Mouse (Mus musculus) kidney, embryonic 14.5 days (tissue): ENCODE measurements around the gene Hist1h3c. TPM values are rescaled to one million over a fixed set of nuclear protein-coding genes. Genes with fewer than 3 reads are reported as not detected.
"Not testable (repeated sequence)": the region's sequence is repeated elsewhere in the genome, so short reads cannot be mapped to it uniquely, and the experiment has no call there.

ENCODE experiments used
- ATAC-seq: fragments of 200-750 bp; cut with Nextera tagmentation; 2 replicates; pipeline ENCODE4 v1.8.0; 2017; ENCODE audit warnings: moderate number of reproducible peaks, mild to moderate bottlenecking, moderate TSS enrichment, moderate library complexity; ENCODE audit not compliant: low FRiP score, low TSS enrichment
- H3K27ac ChIP-seq: fragments of 300-500 bp; sonication (generic); 2 replicates; pipeline ENCODE4 v1.5.1; 2014; ENCODE audit warnings: low read depth, mild to moderate bottlenecking, low read length, moderate library complexity, mixed read lengths
- H3K27me3 ChIP-seq: fragments of 300-500 bp; sonication (generic); 2 replicates; pipeline ENCODE4 v1.6.1; 2014; ENCODE audit warnings: mild to moderate bottlenecking, low read length; ENCODE audit not compliant: control insufficient read depth, insufficient read depth
- H3K36me3 ChIP-seq: fragments of 300-500 bp; sonication (generic); 2 replicates; pipeline ENCODE4 v1.6.1; 2014; ENCODE audit warnings: low read length, mixed read lengths; ENCODE audit not compliant: control insufficient read depth, insufficient read depth
- H3K4me1 ChIP-seq: fragments of 300-500 bp; sonication (generic); 2 replicates; pipeline ENCODE4 v1.6.1; 2014; ENCODE audit warnings: low read length, mixed read lengths; ENCODE audit not compliant: control insufficient read depth, insufficient read depth
- H3K4me2 ChIP-seq: fragments of 300-500 bp; sonication (generic); replicated peaks from 2 replicates; pipeline ENCODE4 v1.6.1; 2014; ENCODE audit warnings: low read depth, mild to moderate bottlenecking, low read length
- H3K4me3 ChIP-seq: fragments of 300-500 bp; sonication (generic); 2 replicates; pipeline ENCODE4 v1.5.1; 2014; ENCODE audit warnings: mild to moderate bottlenecking, low read length
- H3K9ac ChIP-seq: fragments of 300-500 bp; sonication (generic); 2 replicates; pipeline ENCODE4 v1.6.1; 2014; ENCODE audit warnings: low read depth, mild to moderate bottlenecking, low read length, moderate library complexity
- H3K9me3 ChIP-seq: fragments of 300-500 bp; sonication (generic); 2 replicates; pipeline ENCODE4 v1.6.1; 2016; ENCODE audit warnings: low read length; ENCODE audit not compliant: control insufficient read depth
- WGBS: fragments of 180-500 bp; shearing (Covaris S2); extraction: QIAGEN DNeasy Blood & Tissue Kit; methylation state at CpG from one replicate; pipeline ENCODE4 v1.1.7; 2014; 5-methylcytosine and 5-hydroxymethylcytosine counted together
- polyA plus RNA-seq: library from polyadenylated mRNA; unstranded; fragments of >200 nt; fragmentation: Nextera tagmentation; extraction: Ambion mirVana; gene quantifications from 2 replicates; pipeline ENCODE4 v1.2.1, GENCODE M21; 2014

The Hist1h3c gene
- polyA plus RNA-seq, 1 experiment from 2014 or later = 12.7 TPM

- H3K27ac ChIP-seq = no peak overlapping the region
- WGBS = 69% methylated on average over 3 of the region's 3 CpGs
Observed at GRCm38 (mm10) chr13:23759251-23759771, 13.9 kb upstream of the Hist1h3c start.

DNA sequence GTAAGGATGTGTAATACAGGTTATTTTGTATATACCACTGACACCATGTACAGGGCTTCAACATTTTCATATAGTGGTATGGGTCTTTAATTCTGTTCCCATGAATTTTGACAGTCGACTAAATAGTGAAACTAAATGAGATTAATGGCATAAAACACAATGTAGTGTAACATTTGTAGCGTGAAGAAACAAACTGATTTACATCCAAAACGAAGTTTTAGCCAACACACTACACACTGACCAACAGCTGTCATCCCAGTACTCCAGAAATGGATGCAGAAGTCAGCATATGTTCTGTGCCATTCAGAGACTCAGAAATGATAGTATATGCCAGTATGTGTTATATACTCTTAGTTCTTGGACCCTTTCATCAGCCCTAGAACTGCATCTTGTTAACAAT, 12.5 kb upstream of the Hist1h3c start:
- peak overlapping the region; percentile 76; the same call in 1 of the 2 replicates for H3K9ac ChIP-seq
- H3K27me3 ChIP-seq = no peaks in the 10 kb centered on the region
- H3K4me1 ChIP-seq = peaks cover 10% of the 10 kb centered on the region; the same call in 1 of the 2 replicates
- no peak for ATAC-seq
- peak overlapping the region; percentile 67 for H3K4me2 ChIP-seq
- WGBS = 50% methylated on average over 3 of the region's 3 CpGs
- peak overlapping the region; percentile 57; the same call in 1 of the 2 replicates for H3K27ac ChIP-seq
- H3K36me3 ChIP-seq = no peaks in the 10 kb centered on the region
- H3K4me3 ChIP-seq = peak overlapping the region; percentile 42; the same call in 1 of the 2 replicates
- no peaks in the 10 kb centered on the region for H3K9me3 ChIP-seq

More at GRCm38 (mm10) chr13:23759251-23759771, 13.9 kb upstream of the Hist1h3c start:
- no peaks in the 10 kb centered on the region for H3K27me3 ChIP-seq
- no peak overlapping the region for H3K9ac ChIP-seq
- no peaks in the 10 kb centered on the region for H3K36me3 ChIP-seq
- no peak overlapping the region for H3K4me3 ChIP-seq
- H3K4me1 ChIP-seq = peaks cover 18% of the 10 kb centered on the region; the same call in 1 of the 2 replicates
- ATAC-seq = no peak
- H3K9me3 ChIP-seq = no peaks in the 10 kb centered on the region
- H3K4me2 ChIP-seq = no peak overlapping the region

DNA sequence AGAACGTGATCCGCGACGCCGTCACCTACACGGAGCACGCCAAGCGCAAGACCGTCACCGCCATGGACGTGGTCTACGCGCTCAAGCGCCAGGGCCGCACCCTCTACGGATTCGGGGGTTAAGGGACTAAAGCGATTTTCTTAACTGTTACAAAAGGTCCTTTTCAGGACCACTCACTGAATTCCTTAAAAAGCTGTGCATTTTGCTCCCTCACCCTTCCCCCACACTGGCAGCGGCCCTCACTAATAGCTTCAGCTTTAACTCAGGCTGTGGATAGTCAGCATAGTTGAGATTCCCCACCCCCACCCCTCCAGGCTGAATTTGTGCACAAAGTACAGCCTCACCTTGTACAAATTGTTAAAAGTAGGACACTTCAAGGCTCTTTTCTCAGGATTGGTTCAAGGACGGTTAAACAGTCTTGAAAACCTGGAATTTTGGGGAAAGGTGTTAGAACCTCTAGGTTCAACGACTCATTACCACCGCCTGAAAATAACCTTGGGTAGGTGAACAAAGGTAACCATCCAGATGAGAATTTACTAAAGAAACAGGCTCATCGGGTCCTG, 11.9 kb upstream of the Hist1h3c start:
- no peaks in the 10 kb centered on the region for H3K9me3 ChIP-seq
- peak overlapping the region; percentile 76 for H3K9ac ChIP-seq
- peak overlapping the region; percentile 42 for H3K4me3 ChIP-seq
- peak overlapping the region; percentile 67 for H3K4me2 ChIP-seq
- H3K27ac ChIP-seq = peak overlapping the region; percentile 95
- ATAC-seq = no peak; the same call in 1 of the 2 replicates
- no peaks in the 10 kb centered on the region for H3K36me3 ChIP-seq
- H3K4me1 ChIP-seq = 0 out of 2 replicates have a peak, but pooled peaks cover 10% of the 10 kb centered on the region
- no peaks in the 10 kb centered on the region for H3K27me3 ChIP-seq
- WGBS = under 1% methylated on average over 13 of the region's 23 CpGs

DNA sequence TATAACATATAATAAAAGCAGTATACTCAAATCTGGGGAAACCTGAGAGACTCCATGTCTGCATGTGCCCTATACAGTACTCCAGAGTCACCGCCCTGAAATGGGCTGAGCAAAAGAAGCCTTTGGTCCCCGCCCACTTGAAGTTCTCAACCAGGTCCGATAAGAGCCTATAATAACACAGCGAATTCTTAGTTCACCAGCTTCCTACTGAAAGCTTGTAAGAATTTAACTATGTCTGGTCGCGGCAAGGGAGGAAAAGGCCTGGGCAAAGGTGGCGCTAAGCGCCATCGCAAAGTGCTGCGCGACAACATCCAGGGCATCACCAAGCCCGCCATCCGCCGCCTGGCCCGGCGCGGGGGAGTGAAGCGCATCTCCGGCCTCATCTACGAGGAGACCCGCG, 11.4 kb upstream of the Hist1h3c start, which contains the start of gene Hist1h4b:
Gene Hist1h4b, plus strand, starts transcription at position 224 of the 400 bp plus-strand sequence.
- Histone ChIP-seq H3K27ac (peak within 1 kb of the TSS; percentile 95), H3K27me3 (no peaks in the 10 kb centered on the region), H3K4me3 (peak within 1 kb of the TSS; percentile 42), H3K4me2 (peak within 1 kb of the TSS; percentile 67), H3K36me3 (no peaks in the 10 kb centered on the region), H3K9ac (peak within 1 kb of the TSS; percentile 76), H3K9me3 (no peaks in the 10 kb centered on the region), H3K4me1 (0 out of 2 replicates have a peak, but pooled peaks cover 10% of the 10 kb centered on the region)
- ATAC-seq = peak; percentile 82
- WGBS = 0% methylated on average over 17 of the region's 22 CpGs

- no peak overlapping the region for H3K27ac ChIP-seq
Observed at GRCm38 (mm10) chr13:23755000-23755399, 9.6 kb upstream of the Hist1h3c start.

DNA sequence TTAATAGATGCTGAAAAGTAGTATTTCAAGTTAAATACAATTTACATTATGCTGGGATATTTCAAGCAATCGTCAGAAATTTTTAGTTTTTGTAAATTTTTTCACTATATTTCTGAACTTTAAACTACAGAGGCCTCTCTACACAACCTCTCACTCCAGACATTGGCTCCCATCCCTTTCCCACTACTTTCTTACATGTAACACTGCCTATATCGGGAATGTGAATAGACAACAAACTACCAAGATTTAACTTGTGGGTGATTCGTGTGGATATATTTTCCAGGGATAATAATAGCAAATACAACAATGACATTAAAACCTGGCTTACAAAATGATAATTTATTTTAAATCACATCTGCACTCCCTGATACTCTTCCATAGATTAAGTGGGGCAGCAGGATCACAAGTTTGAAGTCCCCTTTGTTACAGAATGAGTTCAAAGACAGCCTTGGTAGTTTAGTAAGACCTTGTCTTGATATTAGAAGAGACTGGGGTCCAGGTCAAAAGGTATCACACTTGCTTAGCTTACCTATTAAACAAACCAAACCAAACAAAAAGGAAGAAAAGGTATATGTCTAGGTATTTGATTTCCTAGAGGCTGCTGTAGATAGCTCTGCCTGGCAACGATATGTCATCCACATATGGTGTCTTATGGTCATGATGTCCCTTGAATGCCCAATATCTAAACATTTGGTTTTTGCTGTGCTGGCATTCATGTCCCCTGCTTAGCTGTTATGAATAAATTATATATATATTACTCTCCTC, 8.1 kb upstream of the Hist1h3c start:
- H3K27me3 ChIP-seq = no peaks in the 10 kb centered on the region
- H3K4me2 ChIP-seq = peak overlapping the region; percentile 41
- peak overlapping the region; percentile 60; the same call in 1 of the 2 replicates for H3K9ac ChIP-seq
- peak overlapping the region; percentile 40 for H3K4me3 ChIP-seq
- H3K9me3 ChIP-seq = no peaks in the 10 kb centered on the region
- 61% methylated on average over 4 of the region's 4 CpGs for WGBS
- ATAC-seq = no peak
- peak overlapping the region; percentile 85 for H3K27ac ChIP-seq
- no peaks in the 10 kb centered on the region for H3K36me3 ChIP-seq
- H3K4me1 ChIP-seq = 0 out of 2 replicates have a peak, but pooled peaks cover 3% of the 10 kb centered on the region

More at GRCm38 (mm10) chr13:23755000-23755399, 9.6 kb upstream of the Hist1h3c start:
- 0 out of 2 replicates have a peak, but pooled peaks cover 5% of the 10 kb centered on the region for H3K4me1 ChIP-seq
- H3K36me3 ChIP-seq = no peaks in the 10 kb centered on the region
- no peak overlapping the region for H3K9ac ChIP-seq
- no peaks in the 10 kb centered on the region for H3K27me3 ChIP-seq
- no peaks in the 10 kb centered on the region for H3K9me3 ChIP-seq
- no peak overlapping the region for H3K4me3 ChIP-seq
- no peak overlapping the region for H3K4me2 ChIP-seq
- no peak for ATAC-seq

DNA sequence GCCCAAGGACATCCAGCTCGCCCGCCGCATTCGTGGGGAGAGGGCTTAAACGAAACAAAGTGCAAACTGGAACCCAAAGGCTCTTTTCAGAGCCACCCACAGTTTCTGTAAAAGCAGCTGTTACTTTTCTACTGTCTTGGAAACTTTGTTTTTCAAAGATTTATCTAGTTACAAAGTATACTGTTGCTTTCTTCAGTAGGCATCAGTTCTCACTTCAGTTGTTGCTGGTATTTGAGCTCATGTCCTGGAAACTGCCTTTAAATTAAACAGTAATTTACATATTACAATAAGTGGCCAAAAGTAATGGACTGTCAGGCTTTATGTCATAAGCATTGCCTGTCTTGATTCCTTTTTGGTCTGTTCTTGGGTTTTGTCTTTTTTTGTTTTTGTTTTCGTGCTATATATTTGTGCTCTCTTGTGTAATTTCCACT, 7.4 kb upstream of the Hist1h3c start:
- Histone ChIP-seq H3K27ac (peak overlapping the region; percentile 85), H3K4me1 (0 out of 2 replicates have a peak, but pooled peaks cover 10% of the 10 kb centered on the region), H3K9ac (peak overlapping the region; percentile 60), H3K36me3 (no peaks in the 10 kb centered on the region), H3K4me3 (peak overlapping the region; percentile 40), H3K4me2 (peak overlapping the region; percentile 41), H3K27me3 (no peaks in the 10 kb centered on the region), H3K9me3 (no peaks in the 10 kb centered on the region)
- 9% methylated on average over 6 of the region's 6 CpGs for WGBS
- ATAC-seq = no peak

DNA sequence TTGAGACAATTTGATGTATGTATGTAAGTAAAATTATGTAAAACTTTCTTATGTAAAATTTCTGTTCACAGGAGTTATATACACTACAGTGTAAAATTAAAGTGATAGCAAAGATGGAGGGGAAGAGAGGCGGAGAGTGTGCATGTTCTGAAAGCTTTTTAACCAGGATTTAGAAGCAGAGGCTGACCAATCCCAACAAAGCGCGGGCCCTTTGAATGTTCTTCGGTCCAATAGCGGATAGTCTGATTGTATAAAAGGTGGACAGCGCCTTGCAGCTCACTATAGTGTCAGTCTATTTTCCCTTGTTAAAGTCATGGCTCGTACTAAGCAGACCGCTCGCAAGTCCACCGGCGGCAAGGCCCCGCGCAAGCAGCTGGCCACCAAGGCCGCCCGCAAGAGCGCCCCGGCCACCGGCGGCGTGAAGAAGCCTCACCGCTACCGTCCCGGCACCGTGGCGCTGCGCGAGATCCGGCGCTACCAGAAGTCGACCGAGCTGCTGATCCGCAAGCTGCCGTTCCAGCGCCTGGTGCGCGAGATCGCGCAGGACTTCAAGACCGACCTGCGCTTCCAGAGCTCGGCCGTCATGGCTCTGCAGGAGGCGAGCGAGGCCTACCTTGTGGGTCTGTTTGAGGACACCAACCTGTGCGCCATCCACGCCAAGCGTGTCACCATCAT, 6.8 kb upstream of the Hist1h3c start, which contains the start of gene Hist1h3b:
Gene Hist1h3b, plus strand, starts transcription at position 201 of the 675 bp plus-strand sequence.
- under 1% methylated on average over 15 of the region's 47 CpGs for WGBS
- Histone ChIP-seq H3K27ac (peak within 1 kb of the TSS; percentile 97), H3K4me3 (peak within 1 kb of the TSS; percentile 44), H3K4me2 (peak within 1 kb of the TSS; percentile 53), H3K9ac (peak within 1 kb of the TSS; percentile 70)
- not testable (repeated sequence) for H3K4me1 ChIP-seq, H3K36me3 ChIP-seq, H3K27me3 ChIP-seq, H3K9me3 ChIP-seq
- peak; percentile 93 for ATAC-seq
